Mouse (Mus musculus) embryonic facial prominence, embryonic 13.5 days (tissue): ENCODE measurements around the gene Gm10160. TPM values are rescaled to one million over a fixed set of nuclear protein-coding genes. Genes with fewer than 3 reads are reported as not detected.

Experiments used
- ATAC-seq: fragments of 200-750 bp; cut with Nextera tagmentation; 2 replicates; pipeline ENCODE4 v1.8.0; 2017; ENCODE audit warnings: low read depth; ENCODE audit not compliant: insufficient number of reproducible peaks, insufficient read depth, low FRiP score, low TSS enrichment
- H3K27ac ChIP-seq: fragments of 300-500 bp; sonication (generic); 2 replicates; pipeline ENCODE4 v1.5.1; 2015; ENCODE audit warnings: moderate library complexity, mild to moderate bottlenecking, inconsistent platforms
- H3K27me3 ChIP-seq: fragments of 300-500 bp; sonication (generic); 2 replicates; pipeline ENCODE4 v1.6.1; 2015; ENCODE audit warnings: mild to moderate bottlenecking, inconsistent platforms
- H3K36me3 ChIP-seq: fragments of 300-500 bp; sonication (generic); 2 replicates; pipeline ENCODE4 v1.6.1; 2015; ENCODE audit warnings: mild to moderate bottlenecking, inconsistent platforms
- H3K4me1 ChIP-seq: fragments of 300-500 bp; sonication (generic); 2 replicates; pipeline ENCODE4 v1.6.1; 2015; ENCODE audit warnings: inconsistent platforms
- H3K4me2 ChIP-seq: fragments of 300-500 bp; sonication (generic); 2 replicates; pipeline ENCODE4 v1.6.1; 2015; ENCODE audit warnings: moderate library complexity, mild to moderate bottlenecking, inconsistent platforms
- H3K4me3 ChIP-seq: fragments of 300-500 bp; sonication (generic); 2 replicates; pipeline ENCODE4 v1.5.1; 2015; ENCODE audit warnings: mild to moderate bottlenecking, inconsistent platforms
- H3K9ac ChIP-seq: fragments of 300-500 bp; sonication (generic); 2 replicates; pipeline ENCODE4 v1.6.1; 2015; ENCODE audit warnings: mild to moderate bottlenecking, inconsistent platforms
- H3K9me3 ChIP-seq: fragments of 300-500 bp; sonication (generic); 2 replicates; pipeline ENCODE4 v1.6.1; 2016; ENCODE audit warnings: inconsistent platforms
- WGBS: fragments of 180-500 bp; shearing (Covaris S2); methylation state at CpG from one replicate; pipeline ENCODE4 v1.1.7; 2015; ENCODE audit warnings: mixed read lengths; 5-methylcytosine and 5-hydroxymethylcytosine counted together
- polyA plus RNA-seq: library from polyadenylated mRNA; unstranded; fragments of >200 nt; fragmentation: Nextera tagmentation; extraction: Ambion mirVana; gene quantifications from 2 replicates; pipeline ENCODE4 v1.2.1, GENCODE M21; 2015

The Gm10160 gene
- polyA plus RNA-seq, 1 experiment from 2014 or later, result not detected

DNA sequence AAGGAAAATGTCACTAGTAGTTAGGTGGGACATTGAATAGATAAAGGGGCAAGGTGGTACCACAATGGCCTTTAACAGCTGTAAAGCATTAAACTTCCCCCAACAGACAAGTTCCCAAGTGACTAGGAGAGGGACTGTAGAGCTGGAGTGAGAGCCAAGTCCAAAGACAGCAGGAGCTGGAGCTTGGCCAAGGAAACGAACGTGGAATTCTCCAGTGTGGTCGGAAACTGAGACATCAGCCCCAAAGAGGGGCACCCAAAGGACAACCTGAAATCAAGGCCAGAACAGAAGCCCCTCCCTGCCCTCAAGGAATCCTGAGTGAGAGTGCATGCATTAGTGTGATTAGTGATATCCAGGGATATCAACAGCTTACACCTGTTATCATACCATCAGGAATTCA, 30.2 kb downstream of the Gm10160 start:
- ATAC-seq, result no peak
- Histone ChIP-seq H3K4me3 (no peak overlapping the region), H3K36me3 (no peaks in the 10 kb centered on the region), H3K27me3 (no peaks in the 10 kb centered on the region), H3K27ac (peak overlapping the region; percentile 16; the same call in 1 of the 2 replicates), H3K9me3 (no peaks in the 10 kb centered on the region), H3K4me1 (peaks cover 44% of the 10 kb centered on the region), H3K4me2 (peak overlapping the region; percentile 33), H3K9ac (no peak overlapping the region)
- WGBS, result 18% methylated on average over 3 of the region's 3 CpGs

GRCm38 (mm10) chr7:81824906-81825305, 30.7 kb downstream of the Gm10160 start:
- H3K27ac ChIP-seq, result no peak overlapping the region
- H3K27me3 ChIP-seq, result no peaks in the 10 kb centered on the region
- H3K4me2 ChIP-seq, result no peak overlapping the region
- no peaks in the 10 kb centered on the region for H3K36me3 ChIP-seq
- no peak overlapping the region for H3K9ac ChIP-seq
- peaks cover 42% of the 10 kb centered on the region for H3K4me1 ChIP-seq
- no peak for ATAC-seq
- no peaks in the 10 kb centered on the region for H3K9me3 ChIP-seq
- no peak overlapping the region for H3K4me3 ChIP-seq
- 27% methylated on average over 3 of the region's 3 CpGs for WGBS

GRCm38 (mm10) chr7:81806067-81806466, 49.5 kb downstream of the Gm10160 start:
- H3K27ac ChIP-seq, result no peak overlapping the region
- H3K4me3 ChIP-seq, result no peak overlapping the region
- WGBS, result 82% methylated on average over 5 of the region's 5 CpGs

More at GRCm38 (mm10) chr7:81806067-81806466, 49.5 kb downstream of the Gm10160 start:
- H3K9me3 ChIP-seq, result no peaks in the 10 kb centered on the region
- peaks cover 12% of the 10 kb centered on the region; the same call in 1 of the 2 replicates for H3K36me3 ChIP-seq
- no peak overlapping the region for H3K9ac ChIP-seq
- H3K27me3 ChIP-seq, result no peaks in the 10 kb centered on the region
- ATAC-seq, result no peak
- no peak overlapping the region for H3K4me2 ChIP-seq
- H3K4me1 ChIP-seq, result no peaks in the 10 kb centered on the region

Other genes with a start within 250 kb of the Gm10160 start
- 16.4 and 24.0 TPM in 2 replicates for gene Homer2, start 148.3 kb downstream of the Gm10160 start, polyA plus RNA-seq
- 120 and 141 TPM in 2 replicates for gene Ramac, start 92.9 kb downstream of the Gm10160 start, polyA plus RNA-seq
- 55.4 and 65.6 TPM in 2 replicates for gene 3110040N11Rik, start 66.3 kb downstream of the Gm10160 start, polyA plus RNA-seq
- gene Btbd1, start 26.4 kb downstream of the Gm10160 start, polyA plus RNA-seq, result 53.2 and 56.6 TPM in 2 replicates
- gene Tm6sf1, start 3.2 kb upstream of the Gm10160 start, polyA plus RNA-seq, result 11.3 and 12.4 TPM in 2 replicates
- 22.2 and 24.0 TPM in 2 replicates for gene Hdgfl3, start 78.7 kb upstream of the Gm10160 start, polyA plus RNA-seq
- 2.0 and 2.2 TPM in 2 replicates for gene Bnc1, start 136.5 kb upstream of the Gm10160 start, polyA plus RNA-seq